Mouse (Mus musculus) limb, embryonic 10.5 days (tissue): ENCODE data around the gene Eps8l3. TPM values are rescaled to one million over a fixed set of nuclear protein-coding genes. Genes with fewer than 3 reads are reported as not detected.
"Not testable (repeated sequence)": the region's sequence is repeated elsewhere in the genome, so short reads cannot be mapped to it uniquely, and the experiment has no call there.

ENCODE experiments used
- DNase-seq: peaks from one replicate; pipeline ENCODE4 v3.0.0-alpha.2; 2017; ENCODE audit warnings: low spot score
- H3K27ac ChIP-seq: fragments of 300-500 bp; sonication (generic); 2 replicates; pipeline ENCODE4 v1.5.1; 2016; ENCODE audit warnings: mild to moderate bottlenecking
- H3K27me3 ChIP-seq: fragments of 300-500 bp; sonication (generic); 2 replicates; pipeline ENCODE4 v1.6.1; 2016; ENCODE audit warnings: low read depth, mild to moderate bottlenecking; ENCODE audit not compliant: poor library complexity, severe bottlenecking
- H3K36me3 ChIP-seq: fragments of 300-500 bp; sonication (generic); 2 replicates; pipeline ENCODE4 v1.6.1; 2016; ENCODE audit warnings: mild to moderate bottlenecking, moderate library complexity
- H3K4me1 ChIP-seq: fragments of 300-500 bp; sonication (generic); 2 replicates; pipeline ENCODE4 v1.6.1; 2016
- H3K4me3 ChIP-seq: fragments of 300-500 bp; sonication (generic); 2 replicates; pipeline ENCODE4 v1.5.1; 2016; ENCODE audit warnings: mild to moderate bottlenecking, moderate library complexity
- H3K9me3 ChIP-seq: fragments of 300-500 bp; sonication (generic); replicated peaks from 2 replicates; pipeline ENCODE4 v1.6.1; 2016; ENCODE audit warnings: mild to moderate bottlenecking
- WGBS: fragments of 180-500 bp; shearing (Covaris S2); methylation state at CpG from one replicate; pipeline ENCODE4 v1.1.7; 2016; 5-methylcytosine and 5-hydroxymethylcytosine counted together
- polyA plus RNA-seq: library from polyadenylated mRNA; unstranded; fragments of >200 nt; fragmentation: Nextera tagmentation; extraction: Ambion mirVana; gene quantifications from 2 replicates; pipeline ENCODE4 v1.2.1, GENCODE M21; 2016

Eps8l3 gene
- polyA plus RNA-seq, 1 experiment from 2014 or later: not detected

GRCm38 (mm10) chr3:107877747-107878736, 1.0 kb downstream of the Eps8l3 start:
- WGBS: 89% methylated on average over 12 of the region's 12 CpGs
- DNase-seq: no peak
- Histone ChIP-seq H3K4me1 (0 out of 2 replicates have a peak, but pooled peaks cover 5% of the 10 kb centered on the region), H3K36me3 (no peaks in the 10 kb centered on the region), H3K9me3 (no peaks in the 10 kb centered on the region), H3K4me3 (no peak overlapping the region), H3K27ac (no peak overlapping the region), H3K27me3 (no peaks in the 10 kb centered on the region)

GRCm38 (mm10) chr3:107887674-107888495, 10.9 kb downstream of the Eps8l3 start:
- Histone ChIP-seq H3K27ac (no peak overlapping the region), H3K9me3 (no peaks in the 10 kb centered on the region), H3K36me3 (0 out of 2 replicates have a peak, but pooled peaks cover 2% of the 10 kb centered on the region), H3K4me1 (no peaks in the 10 kb centered on the region), H3K27me3 (no peaks in the 10 kb centered on the region), H3K4me3 (no peak overlapping the region)
- 91% methylated on average over 9 of the region's 9 CpGs for WGBS
- DNase-seq: no peak

DNA sequence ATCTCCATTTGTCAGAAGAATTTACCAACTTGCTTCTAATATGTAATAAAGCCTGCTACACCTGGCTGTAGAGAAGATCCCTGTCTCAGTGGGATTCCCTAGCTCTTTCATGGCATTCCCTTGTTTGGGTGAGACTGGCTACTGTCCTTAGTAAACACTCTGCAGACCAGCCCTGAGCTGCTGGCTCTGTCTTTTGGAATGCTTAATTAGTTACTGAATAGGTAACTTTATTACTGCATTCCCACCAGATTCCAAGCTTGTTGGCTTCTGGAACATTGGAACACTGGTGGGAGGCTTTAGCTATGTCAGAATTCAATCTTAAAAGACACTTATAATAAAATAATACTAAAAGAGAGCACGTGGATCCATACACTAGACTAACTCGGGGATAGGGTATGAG, 12.2 kb downstream of the Eps8l3 start:
- not testable (repeated sequence) for H3K9me3 ChIP-seq, H3K4me1 ChIP-seq, H3K36me3 ChIP-seq, DNase-seq, H3K4me3 ChIP-seq, H3K27me3 ChIP-seq, H3K27ac ChIP-seq
- 85% methylated on average over 2 of the region's 2 CpGs for WGBS

GRCm38 (mm10) chr3:107895194-107895719, 18.2 kb downstream of the Eps8l3 start:
- no peaks in the 10 kb centered on the region for H3K27me3 ChIP-seq
- DNase-seq: no peak
- H3K36me3 ChIP-seq: peaks cover 28% of the 10 kb centered on the region
- H3K9me3 ChIP-seq: no peaks in the 10 kb centered on the region
- WGBS: 11% methylated on average over 6 of the region's 6 CpGs
- H3K27ac ChIP-seq: peak overlapping the region; percentile 94
- H3K4me1 ChIP-seq: peaks cover 14% of the 10 kb centered on the region
- H3K4me3 ChIP-seq: peak overlapping the region; percentile 84

DNA sequence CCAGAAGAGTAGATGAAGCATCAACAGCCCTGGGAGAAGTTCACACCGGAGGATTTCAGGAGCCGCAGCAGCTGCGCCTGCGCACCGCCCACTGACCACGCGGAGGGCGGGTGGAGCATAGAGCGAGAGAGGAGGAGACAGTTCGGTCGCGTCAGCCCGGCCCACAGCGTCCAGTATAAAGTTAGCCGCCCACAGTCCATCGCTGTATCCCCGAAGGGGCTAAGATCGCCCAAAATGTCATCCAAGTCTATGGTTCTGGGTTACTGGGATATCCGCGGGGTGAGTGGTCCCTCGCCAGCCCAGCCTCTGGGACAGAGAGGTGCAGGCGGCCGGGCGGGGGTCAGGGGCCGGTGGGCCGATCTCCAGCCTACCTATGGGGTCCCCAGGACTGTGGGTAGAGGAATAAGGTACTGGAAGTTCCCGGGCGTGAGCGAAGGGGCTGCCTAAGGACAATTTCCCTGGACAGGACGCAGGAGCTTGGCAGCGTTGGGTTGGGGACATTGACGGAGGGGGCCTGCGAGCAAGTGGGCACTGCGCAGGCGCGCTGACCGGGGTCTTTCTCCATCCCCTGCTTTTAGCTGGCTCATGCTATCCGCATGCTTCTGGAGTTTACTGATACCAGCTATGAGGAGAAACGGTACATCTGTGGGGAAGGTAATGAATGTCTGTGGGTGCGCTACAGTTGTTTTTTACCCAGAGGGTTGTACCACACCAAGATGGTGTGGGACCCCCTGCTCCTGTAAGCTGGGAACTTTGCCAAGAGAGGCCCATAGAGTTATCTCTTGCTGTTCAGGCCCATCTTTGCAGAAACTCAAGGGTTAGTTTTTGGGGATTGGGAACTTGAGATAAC, 18.9 kb downstream of the Eps8l3 start, which contains the start of gene Gstm5:
Gstm5 (plus strand) TSS at position 102 of the 850 bp plus-strand sequence.
- H3K27ac ChIP-seq: peak within 1 kb of the TSS; percentile 94
- no peaks in the 10 kb centered on the region for H3K27me3 ChIP-seq
- peaks cover 15% of the 10 kb centered on the region for H3K4me1 ChIP-seq
- peaks cover 28% of the 10 kb centered on the region for H3K36me3 ChIP-seq
- peak within 1 kb of the TSS; percentile 84 for H3K4me3 ChIP-seq
- no peaks in the 10 kb centered on the region for H3K9me3 ChIP-seq
- DNase-seq: peak; percentile 86
- WGBS: 7% methylated on average over 40 of the region's 40 CpGs

DNA sequence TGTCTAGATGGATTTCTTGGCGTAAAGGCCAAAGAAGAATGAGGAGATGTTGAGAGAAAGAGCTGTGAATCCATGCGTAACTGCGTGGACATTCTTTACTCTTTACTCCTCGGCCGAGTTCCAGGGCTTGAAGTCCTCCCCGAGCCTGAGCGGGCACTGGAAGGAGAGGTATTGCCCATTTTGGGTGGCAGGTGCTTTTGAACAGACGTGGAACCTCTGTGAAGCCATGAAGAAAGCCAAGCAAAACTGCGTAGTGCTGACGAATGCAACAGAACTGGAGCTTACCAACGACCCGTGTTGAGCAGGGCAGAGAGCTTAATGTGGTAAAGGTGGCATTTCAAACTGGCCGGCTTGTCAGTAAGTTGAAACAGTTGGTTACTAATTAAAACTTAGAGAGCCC, 21.7 kb downstream of the Eps8l3 start:
- Histone ChIP-seq H3K9me3 (no peaks in the 10 kb centered on the region), H3K4me3 (no peak overlapping the region), H3K27me3 (no peaks in the 10 kb centered on the region), H3K36me3 (peaks cover 25% of the 10 kb centered on the region), H3K27ac (no peak overlapping the region), H3K4me1 (peaks cover 24% of the 10 kb centered on the region)
- WGBS: 94% methylated on average over 13 of the region's 13 CpGs
- DNase-seq: no peak

DNA sequence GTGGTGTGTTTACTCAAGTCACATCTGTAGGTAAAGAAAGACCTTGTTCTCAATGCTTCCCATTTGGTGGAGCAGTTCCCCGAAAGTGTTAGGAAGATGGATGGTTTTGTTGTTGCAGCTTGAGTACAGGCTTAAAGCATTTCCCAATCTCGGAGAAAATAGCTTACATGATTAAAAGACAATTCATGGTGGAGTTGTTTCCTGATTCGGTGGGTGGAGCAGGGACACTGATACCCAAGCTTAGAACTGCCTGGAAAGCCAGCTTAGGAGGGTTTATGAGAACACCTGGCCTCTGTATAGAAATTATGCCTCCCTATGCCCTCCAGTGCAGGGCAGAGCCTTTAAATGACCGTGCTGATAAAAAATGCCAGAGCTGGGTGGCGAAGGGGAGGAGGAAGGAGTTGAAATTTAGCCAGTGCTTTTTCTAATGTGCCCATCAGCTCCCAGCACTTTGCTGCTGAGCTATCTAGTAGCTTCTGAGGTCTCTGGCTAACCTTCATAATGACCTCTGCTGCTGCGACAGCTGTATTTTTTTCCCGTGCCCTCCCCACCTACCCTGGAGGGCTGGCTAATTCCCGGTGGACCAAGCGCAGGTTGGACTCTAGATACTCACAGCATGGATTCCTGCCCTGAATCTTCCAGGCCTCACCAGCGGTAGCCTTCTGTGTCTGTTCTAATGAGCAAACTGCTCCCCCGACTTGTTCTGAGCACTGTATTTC, 24.1 kb downstream of the Eps8l3 start:
- no peak overlapping the region for H3K27ac ChIP-seq
- peaks cover 25% of the 10 kb centered on the region for H3K36me3 ChIP-seq
- WGBS: 66% methylated on average over 11 of the region's 11 CpGs
- no peaks in the 10 kb centered on the region for H3K9me3 ChIP-seq
- no peaks in the 10 kb centered on the region for H3K27me3 ChIP-seq
- DNase-seq: no peak
- H3K4me1 ChIP-seq: peaks cover 15% of the 10 kb centered on the region
- no peak overlapping the region for H3K4me3 ChIP-seq

- H3K27ac ChIP-seq: no peak overlapping the region
- peaks cover 10% of the 10 kb centered on the region for H3K4me1 ChIP-seq
- no peaks in the 10 kb centered on the region for H3K27me3 ChIP-seq
- H3K36me3 ChIP-seq: no peaks in the 10 kb centered on the region
- WGBS: 66% methylated on average over 6 of the region's 6 CpGs
- H3K9me3 ChIP-seq: no peaks in the 10 kb centered on the region
- DNase-seq: no peak
- no peak overlapping the region for H3K4me3 ChIP-seq
Observed at GRCm38 (mm10) chr3:107905942-107906341, 28.9 kb downstream of the Eps8l3 start.

DNA sequence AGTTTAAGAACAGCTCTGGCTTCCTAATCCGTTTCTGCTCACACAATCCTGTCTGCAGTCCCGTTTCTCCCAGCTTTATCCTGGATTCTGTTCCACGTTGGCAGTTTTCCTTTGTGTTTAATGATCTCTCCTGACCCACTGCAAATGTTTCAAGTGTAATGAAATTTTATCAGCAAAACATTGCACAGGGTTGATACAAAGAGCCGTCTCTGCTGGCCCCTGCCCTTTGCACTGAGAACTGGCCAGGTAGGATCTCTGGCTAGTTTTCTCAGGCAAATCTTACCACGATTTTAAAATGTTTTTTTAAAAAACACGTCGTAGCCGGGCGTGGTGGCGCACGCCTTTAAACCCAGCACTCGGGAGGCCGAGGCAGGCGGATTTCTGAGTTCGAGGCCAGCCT, 39.6 kb downstream of the Eps8l3 start:
- Histone ChIP-seq H3K9me3 (no peaks in the 10 kb centered on the region), H3K4me1 (no peaks in the 10 kb centered on the region), H3K27me3 (no peaks in the 10 kb centered on the region), H3K36me3 (no peaks in the 10 kb centered on the region), H3K27ac (no peak overlapping the region), H3K4me3 (no peak overlapping the region)
- WGBS: 89% methylated on average over 15 of the region's 15 CpGs
- no peak for DNase-seq

- 83% methylated on average over 3 of the region's 3 CpGs for WGBS
Observed at GRCm38 (mm10) chr3:107917097-107917496, 40.1 kb downstream of the Eps8l3 start.

DNA sequence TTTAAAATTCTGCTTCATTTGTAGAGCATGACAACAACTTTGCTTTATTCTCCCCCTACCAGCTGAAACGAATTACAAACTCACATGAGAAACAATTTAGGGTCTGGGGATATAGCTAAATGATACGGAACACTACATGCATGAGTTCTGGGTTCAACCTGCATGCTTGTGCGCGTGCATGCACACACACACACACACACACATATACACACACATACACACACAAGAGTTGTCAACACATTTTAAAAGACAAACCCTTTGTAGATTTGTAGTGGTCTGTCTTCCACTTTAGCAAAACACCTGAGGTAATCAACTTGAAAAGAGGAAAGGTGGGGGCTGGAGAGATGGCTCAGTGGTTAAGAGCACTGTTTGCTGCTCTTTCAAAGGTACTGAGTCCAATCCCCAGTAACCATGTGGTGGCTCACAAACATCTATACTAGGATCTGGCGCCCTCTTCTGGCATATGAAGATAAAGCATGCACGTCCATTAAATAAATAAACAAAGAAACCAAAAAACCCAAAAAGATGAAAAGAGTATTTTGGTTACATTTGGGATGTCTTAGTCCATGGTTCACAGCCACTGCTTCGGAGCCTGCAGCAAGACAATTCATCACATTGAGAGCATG, 40.9 kb downstream of the Eps8l3 start:
- WGBS: 58% methylated on average over 7 of the region's 7 CpGs
- peak; percentile 50 for DNase-seq
- H3K36me3 ChIP-seq: no peaks in the 10 kb centered on the region
- no peak overlapping the region for H3K4me3 ChIP-seq
- no peak overlapping the region for H3K27ac ChIP-seq
- H3K9me3 ChIP-seq: no peaks in the 10 kb centered on the region
- H3K4me1 ChIP-seq: no peaks in the 10 kb centered on the region
- H3K27me3 ChIP-seq: no peaks in the 10 kb centered on the region

More at GRCm38 (mm10) chr3:107917097-107917496, 40.1 kb downstream of the Eps8l3 start:
- Histone ChIP-seq H3K4me1 (no peaks in the 10 kb centered on the region), H3K27me3 (no peaks in the 10 kb centered on the region), H3K4me3 (no peak overlapping the region), H3K9me3 (no peaks in the 10 kb centered on the region), H3K36me3 (no peaks in the 10 kb centered on the region), H3K27ac (no peak overlapping the region)
- no peak for DNase-seq
